Mouse (Mus musculus) cortical plate, adult 2 months (tissue): ENCODE measurements around the gene Cmip.

Experiments used
- CTCF ChIP-seq: fragments of 200-500 bp; IDR thresholded peaks from 2 replicates; pipeline ENCODE4 v1.5.1; 2011; ENCODE audit warnings: mild to moderate bottlenecking, control low read depth, low read length; ENCODE audit not compliant: insufficient read depth; ENCODE audit errors: extremely low read depth
- POLR2A ChIP-seq: fragments of 200-500 bp; IDR thresholded peaks from 2 replicates; pipeline ENCODE4 v1.6.1; 2011; ENCODE audit warnings: mild to moderate bottlenecking, low read length, control low read depth; ENCODE audit not compliant: insufficient read depth; ENCODE audit errors: extremely low read depth

GRCm38 (mm10) chr8:117278668-117279132 lies 21.8 kb downstream of the Cmip start:
- TF ChIP-seq CTCF (no peak), POLR2A (no peak)
